Mouse (Mus musculus) mouse embryonic stem cell (cell line): Measurements from ENCODE around the gene Sept8.

Experiments
- in situ Hi-C, 2 experiments: fragments of 300-500 bp; cut with MboI; formaldehyde crosslinking; loops; 1 replicate in 1 of 2; 3 replicates in 1 of 2; pipeline ENCODE4 v1.14.3; 2019 to 2020; ENCODE audit warnings: low sequenced_read_pairs in 2 of 2, low pct_unique_long_range_greater_than_20kb in 1 of 2, mixed read lengths in 1 of 2; ENCODE audit not compliant: unreplicated experiment in 1 of 2

Gene Sept8

DNA sequence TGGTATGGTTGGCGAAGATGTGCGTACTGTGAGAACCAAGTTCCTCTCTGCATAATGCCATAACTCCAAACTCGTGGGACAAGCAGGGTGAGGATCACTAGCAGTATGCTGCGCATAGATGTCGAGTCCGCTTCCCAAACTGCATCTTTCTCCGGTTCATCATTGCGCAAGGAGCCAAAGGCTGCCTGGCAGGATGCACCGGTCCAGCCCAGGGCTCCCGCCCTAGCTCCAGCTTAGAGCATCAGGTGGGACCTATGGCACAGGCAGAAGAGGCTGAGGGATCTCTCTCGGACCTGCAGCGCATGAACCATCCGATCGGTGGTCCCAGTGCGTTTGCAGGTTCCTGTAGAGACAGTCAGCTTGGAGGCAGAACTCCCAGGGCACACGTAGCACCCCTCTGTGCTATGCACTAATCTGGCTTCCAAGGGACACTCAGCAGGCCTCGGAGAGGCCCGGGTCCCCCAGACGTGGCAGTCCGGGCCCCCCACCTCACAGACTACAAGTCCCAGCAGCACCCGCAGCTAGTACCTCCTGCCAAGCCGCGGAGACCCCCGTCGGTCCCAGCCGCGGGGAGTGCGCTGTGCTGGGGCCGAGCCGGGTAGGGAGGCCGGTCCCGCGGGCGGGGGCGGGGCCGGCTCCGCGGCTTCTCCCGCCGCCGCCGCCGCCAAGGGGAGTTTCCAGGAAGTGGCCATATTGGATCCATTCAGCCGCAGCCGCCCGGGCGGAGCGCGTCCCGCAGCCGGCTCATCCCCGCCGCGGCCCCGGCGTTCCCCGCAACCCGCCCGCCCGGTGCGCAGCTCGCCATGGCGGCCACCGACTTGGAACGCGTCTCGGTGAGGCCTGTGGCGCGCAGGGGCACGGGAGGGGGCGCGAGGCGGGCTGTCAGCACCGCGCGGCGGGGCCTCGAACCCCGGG is at the start of gene Sept8:
Sept8 (plus strand) TSS at position 51 of the 915 bp plus-strand sequence.
- in situ Hi-C loops, result no loop called here

DNA sequence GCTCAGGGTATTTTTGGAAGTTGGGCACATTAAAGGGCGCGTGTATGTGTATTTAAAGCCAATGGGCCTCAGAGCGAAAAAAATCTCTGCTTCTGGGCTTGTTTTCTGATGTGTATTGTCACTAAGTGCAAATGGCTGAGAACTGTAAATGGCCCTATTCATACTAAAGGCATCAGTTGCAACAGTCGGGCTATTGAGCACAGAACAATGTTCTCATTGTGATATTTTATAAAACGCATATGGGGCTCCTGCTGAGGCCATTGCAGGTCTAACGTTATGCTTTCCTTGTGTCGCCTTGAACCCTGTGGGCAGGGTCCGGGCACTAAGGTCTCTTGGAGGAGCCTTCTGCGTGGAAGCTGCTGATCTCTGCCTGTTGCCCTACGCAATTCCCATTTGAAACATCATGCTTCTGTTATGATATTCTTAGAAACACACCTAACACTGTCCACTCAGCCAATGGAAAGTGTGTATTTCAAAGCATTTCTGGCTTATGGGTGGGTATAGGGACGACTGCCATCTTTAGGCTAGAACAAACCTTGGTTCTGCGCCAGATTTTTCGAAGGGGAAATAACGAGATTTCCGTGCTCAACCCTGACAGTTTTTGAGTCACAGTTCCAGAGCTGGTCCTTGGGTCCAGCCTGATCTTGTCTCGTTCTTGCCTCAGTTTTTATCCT is 49.6 kb upstream of the Sept8 start:
- in situ Hi-C loops, result no loop called here

DNA sequence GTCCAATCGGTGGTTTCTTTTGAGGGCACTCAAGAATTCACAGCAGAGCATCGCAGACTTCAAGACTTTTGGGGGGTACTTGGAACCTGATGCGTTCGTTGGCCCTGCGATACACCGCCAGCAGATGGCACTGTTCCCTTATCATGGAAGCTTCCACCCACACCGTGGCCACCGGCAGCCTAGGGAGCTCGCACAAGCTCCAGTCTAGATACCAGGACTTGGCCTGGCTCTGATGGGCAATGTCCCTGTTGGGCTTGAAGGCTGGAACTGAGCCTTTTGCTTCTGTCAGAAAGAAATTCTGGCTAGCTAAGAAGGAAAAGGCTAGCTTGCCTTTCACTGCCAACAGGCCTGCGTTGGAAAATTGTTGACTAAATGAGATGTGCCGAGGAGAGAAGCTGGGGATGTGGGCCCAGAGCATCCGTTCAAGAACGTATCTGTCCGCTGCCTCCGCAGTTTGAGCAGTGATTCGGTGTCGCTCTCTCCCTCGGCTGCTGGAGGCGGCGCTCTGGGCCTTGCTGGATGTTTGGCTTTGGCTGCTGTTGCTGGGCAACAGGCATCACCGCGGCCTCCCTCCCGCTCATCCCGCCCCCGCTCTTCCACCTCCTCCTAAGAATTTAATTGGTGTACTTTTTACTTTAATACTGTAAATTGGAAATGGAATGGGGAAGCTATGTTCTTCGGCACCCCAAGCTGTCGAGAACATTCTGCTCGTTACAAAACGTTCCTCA is 48.9 kb upstream of the Sept8 start, which contains the start of gene Gm9837:
Gm9837 (minus strand) TSS at position 512 of the 728 bp plus-strand sequence.
- in situ Hi-C loops, result no loop called here

DNA sequence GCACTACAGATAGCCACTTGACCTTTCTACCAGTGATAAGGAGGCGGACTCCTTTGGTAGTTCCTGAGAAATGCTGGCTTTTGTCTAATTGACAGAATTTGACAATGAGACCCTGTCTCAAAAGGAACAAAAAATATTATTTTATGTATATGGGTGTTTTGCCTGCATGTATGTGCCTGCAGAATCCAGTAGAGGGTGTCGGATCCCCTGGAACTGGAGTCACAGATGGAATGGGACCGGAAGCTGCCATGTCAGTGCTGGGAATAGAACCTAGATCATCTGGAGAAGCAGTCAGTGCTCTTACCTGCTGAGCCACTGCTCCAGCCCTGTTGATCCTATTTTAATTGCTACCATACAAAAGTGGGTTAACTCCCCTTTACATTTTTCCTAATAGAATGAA is 46.3 kb upstream of the Sept8 start:
- in situ Hi-C loops, result no loop called here

DNA sequence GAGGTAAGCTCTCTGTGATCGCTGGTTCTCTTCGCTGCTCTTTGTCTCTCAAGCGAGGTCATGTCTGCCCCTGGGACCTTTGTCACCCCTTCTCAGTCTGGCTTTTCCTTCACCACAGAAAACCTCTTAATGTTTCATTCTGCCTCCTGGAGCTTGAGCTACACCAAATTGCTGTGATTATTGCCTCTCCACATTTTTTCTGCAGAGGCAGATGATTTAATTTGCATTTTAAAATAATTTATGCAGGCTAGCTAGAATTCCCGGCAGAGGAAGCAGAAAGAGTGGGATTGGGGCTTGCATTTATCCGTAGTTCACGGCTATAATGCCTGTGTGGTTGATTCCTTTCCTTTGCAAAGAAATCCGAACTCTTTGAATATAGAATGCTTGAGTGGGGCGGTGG is 43.4 kb upstream of the Sept8 start:
- in situ Hi-C loops, result loop anchor here in 1 of 2 experiments (5.0 kb wide), 1 partner anchor 147 kb away; no protein-coding TSS in a partner anchor

DNA sequence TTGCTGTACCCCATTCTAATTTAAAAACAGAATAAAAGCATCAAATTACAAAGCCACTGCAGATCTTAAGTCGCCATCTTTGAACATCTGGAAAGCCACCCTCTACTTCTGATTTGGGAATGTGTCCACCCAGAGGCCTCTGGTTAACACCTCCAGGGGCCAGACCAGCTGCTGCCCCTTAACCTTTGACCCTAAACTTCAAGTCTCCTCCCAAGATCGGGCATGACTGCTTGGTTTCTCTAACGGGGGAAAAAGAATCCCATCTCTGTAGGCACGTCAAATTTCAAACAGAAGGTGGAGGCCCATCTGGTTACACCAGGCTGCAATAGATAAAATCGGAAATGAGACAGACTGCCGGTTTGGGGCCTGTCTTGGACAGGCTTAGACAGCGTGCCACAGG is 41.2 kb upstream of the Sept8 start:
- in situ Hi-C loops, result loop anchor here in 1 of 2 experiments (5.0 kb wide), 1 partner anchor 144 kb away; no protein-coding TSS in a partner anchor

DNA sequence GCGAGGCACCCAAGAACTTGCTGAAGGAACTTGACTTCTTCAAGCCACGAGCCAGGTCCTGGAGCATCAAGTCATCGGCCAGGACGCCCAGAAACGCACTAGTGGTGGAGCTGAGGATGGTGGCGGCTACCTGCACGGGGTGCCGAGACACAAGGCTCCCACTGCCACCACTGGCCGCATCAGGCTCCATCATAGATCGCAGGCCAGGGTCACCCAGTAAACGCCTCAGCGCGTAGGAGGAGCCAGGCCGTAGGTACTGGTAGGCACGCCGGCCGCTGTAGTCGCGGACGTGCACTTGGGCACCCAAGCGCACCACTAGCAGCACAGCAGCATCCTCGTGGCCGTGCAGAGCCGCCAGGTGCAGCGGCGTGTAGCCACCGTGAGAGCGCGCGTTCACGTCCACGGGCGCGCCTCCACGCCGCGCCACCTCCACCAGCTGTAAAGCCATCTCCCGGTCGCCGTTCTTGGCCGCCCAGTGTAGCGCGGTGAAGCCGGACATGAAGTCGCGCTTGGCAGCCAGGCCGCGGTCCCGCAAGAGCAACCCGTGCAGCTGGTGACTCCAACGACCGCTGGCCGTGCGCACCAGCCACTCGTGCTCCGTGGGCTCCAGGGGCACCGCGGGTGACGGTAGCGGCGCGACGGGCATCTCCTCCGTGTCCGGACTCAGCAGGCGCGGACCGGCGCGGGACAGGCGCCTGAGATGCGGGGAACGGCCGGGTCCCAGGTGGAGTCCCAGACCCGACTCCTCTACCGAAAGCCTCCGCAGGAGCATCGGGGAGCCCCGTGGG is 40.5 kb upstream of the Sept8 start:
- in situ Hi-C loops, result loop anchor here in 1 of 2 experiments (5.0 kb wide), 1 partner anchor 144 kb away; no protein-coding TSS in a partner anchor

DNA sequence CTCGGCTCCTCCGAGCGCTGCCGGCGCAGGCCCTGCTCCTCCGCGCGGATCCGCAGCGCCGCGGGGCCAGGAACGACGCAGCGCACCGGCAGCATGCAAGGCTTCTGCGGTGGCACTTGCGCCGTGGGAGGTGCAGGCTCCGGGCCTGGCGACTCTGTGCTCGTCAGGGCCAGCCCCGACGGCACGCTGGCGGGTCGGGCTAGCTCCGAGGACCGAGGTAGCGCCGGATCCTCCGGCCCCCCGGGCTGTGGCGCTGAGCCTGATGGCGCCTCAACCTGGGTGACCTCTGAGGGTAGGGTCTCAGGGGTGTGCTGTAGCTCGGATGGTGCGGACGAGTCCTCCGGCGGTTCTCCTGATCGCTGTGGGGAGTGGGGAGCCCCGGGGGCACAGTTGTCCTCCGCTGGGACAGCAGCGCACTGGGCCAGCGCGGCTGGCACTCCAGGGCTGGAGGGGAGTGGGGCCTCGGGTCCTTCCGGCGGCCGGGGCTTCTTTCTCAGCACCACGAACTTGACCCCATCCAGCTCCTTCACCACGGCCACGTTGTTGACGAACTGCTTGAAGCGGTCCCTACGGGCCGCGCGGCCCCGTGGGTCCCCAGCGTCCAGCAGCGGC is 39.8 kb upstream of the Sept8 start:
- in situ Hi-C loops, result loop anchor here in 1 of 2 experiments (5.0 kb wide), 1 partner anchor 143 kb away; no protein-coding TSS in a partner anchor

DNA sequence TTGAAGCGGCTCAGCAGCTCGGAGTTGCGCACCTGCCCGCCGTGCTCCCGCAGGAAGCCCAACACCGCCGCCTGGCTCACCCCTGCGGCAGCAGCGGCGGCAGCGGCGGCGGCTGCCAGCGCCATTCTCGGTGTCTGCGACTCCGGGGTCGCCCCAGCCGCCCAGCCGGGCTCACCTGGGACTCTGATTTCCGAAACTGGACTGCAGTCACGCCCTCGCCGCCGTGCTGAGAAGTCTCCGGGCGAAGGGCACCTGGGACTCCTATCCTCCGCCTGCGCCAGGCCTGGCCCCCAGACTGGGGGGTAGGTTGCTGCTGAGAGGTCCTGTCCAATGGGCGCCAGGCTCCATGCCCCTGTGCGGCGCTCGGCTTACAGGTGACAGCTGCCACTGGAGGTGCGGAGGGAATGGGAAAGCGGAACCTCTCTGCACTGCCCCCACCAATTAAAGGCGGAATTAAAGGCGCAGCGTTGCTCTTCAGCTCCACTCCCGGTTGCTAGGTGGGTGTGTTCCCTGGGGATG is 39.2 kb upstream of the Sept8 start, which contains the start of the genes Gm9945 and Sowaha:
Gm9945 (plus strand) TSS at position 384 of the 519 bp plus-strand sequence.
Sowaha (minus strand) TSS at position 492 of the 519 bp plus-strand sequence.
- in situ Hi-C loops, result loop anchor here in 1 of 2 experiments (5.0 kb wide), 1 partner anchor 142 kb away; no protein-coding TSS in a partner anchor

DNA sequence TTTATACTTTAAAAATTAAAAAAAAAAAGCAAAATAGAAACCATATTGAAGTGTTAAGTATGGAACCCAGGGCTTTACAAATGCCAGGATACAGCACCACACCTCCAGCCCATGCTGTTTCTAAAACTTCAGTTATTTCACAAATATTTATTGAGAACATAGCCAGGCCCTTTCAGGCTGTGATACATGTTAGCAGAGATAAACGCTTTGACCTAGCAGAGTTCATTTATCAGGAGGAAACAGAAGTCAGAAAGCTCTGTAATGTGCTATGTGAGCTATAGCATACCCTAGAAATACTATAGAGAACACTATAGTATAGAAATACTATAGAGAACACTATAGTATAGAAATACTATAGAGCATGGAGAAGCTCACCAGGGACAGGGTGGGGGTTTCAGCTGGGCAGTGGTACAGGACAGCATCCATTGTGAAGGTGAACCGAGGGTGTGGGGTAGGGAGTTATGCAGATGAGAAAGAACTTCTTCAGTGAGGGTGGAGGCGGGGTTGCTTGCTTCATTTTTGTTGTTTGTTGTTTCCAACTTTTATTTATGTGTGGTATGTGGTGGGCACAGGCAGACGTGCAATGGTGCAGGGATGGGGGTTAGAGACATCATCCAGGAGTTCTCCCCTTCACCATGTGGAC is 37.8 kb upstream of the Sept8 start:
- in situ Hi-C loops, result no loop called here

DNA sequence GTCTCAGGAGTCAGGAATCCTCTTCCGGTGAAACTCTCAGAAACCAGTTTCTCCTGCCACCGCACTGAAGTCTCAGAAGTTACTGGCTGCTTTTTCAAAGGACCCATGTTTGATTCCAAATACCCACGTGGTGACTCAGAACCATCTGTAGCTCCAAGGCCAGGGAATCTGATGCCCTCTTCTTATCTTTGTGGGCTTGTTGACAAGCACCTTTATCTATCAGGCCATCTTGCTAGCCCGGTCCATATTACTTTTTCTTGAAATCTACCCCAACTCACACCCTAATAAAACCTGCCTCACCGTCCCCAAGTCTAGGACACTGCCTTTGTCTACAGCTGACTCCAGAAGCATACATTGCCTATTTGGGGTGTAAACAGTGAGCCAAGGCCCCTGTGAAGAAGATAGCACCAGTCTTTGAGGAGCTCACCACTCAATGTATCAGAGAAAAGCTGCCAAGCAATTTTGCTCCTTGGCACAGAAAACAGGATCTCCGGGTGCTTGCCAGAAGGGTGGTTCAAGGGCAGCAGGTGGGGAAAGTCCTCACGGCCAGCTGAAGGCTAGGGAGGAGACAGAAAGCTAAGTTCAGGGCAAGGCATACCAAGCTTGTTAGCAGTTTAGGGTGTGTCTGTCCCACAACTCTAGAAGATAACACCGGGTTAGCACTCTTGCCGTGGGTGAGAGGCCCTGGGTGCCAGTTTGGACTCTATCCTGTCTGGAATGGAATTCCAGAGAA is 35.7 kb upstream of the Sept8 start:
- in situ Hi-C loops, result no loop called here

DNA sequence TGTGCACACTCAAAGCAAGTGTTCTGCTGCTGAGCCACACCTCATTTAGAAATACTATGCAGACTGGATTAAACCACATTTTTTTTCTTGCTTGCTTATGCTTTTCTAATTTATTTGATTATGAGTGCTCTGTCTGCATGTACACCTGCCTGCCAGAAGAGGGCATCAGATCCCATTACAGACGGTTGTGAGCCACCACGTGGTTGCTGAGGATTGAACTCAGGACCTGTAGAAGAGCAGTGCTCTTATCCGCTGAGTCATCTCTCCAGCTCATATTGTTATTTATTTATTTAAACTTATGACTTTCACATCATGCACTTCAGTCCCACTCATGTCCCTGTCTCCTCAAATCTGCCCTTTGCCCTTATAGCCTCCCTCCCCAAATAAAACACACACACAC is 33.3 kb upstream of the Sept8 start:
- in situ Hi-C loops, result no loop called here

DNA sequence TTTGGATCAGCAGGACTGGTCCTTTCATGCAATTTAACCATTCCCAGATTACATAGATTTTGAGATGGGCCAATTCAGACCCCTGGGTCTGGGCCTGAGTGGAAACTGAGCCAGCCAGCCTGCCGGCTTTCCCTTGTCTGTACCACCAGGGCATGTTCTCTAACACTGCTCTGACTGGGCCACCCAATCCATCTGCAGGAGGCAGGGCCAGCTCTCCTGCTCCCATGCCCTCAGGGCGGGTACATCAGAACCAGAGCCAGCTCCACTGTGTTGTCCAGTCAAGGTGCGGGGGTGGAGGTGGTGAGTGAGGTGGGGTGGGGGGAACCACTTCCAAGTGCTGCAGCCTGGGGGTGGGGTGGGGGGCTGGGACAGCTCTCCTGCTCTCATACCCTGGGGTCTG is 32.7 kb upstream of the Sept8 start:
- in situ Hi-C loops, result no loop called here

DNA sequence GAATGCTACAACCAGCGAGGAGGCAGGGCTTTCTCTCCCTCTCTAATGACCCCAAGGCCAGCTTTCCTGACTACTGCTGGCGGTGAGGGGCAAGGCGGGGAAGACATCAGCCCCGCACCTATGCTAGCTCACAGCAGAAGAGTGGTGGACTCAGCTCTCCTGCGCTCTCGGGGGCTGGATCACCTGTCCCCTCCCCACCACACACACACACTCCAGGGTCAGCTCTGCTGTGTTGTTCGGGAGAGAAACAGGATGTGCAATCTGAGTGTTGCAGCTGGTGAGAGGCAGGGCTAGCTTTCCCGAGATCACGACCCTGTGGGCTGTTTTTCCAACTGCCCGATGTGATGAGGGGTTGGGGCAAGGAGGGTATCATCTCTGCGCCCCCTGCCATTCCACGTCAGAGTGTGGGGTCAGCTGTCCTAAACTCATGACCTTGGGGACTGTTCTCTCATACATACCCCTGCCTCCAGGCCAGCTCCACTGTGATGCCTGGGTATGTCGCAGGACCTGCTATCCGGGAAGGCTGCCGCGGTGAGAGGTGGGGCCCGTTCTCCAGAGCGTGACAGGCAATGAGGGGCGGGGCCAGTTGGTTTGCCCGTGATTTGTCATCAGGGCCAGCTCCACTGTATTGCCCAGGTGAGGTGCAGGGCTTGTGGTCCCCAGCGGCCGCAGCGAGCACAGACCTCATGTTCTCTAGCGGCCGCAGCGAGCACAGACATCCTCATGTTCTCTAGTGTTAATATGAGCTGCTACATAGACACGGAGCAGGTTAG is 32.0 kb upstream of the Sept8 start:
- in situ Hi-C loops, result no loop called here

DNA sequence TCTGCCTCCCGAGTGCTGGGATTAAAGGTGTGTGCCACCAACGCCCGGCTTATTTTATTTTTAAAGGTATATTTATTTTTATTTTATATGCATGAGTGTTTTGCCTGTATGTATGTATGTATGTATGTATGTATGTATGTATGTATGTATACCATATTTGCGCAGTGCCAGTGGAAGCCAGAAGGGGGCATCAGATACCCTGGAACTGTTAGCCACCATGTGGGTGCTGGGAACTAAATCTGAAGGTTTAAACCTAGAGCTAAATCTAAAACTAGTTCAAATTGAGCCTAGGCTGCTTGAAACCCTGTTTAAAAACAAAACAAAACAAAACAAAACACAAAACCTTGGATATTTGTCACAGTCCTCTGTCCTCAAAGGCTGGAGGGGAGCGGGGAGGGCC is 30.1 kb upstream of the Sept8 start:
- in situ Hi-C loops, result no loop called here
